16 mouse cellular contexts compared by ENCODE assay signal in the genomic region with DNA sequence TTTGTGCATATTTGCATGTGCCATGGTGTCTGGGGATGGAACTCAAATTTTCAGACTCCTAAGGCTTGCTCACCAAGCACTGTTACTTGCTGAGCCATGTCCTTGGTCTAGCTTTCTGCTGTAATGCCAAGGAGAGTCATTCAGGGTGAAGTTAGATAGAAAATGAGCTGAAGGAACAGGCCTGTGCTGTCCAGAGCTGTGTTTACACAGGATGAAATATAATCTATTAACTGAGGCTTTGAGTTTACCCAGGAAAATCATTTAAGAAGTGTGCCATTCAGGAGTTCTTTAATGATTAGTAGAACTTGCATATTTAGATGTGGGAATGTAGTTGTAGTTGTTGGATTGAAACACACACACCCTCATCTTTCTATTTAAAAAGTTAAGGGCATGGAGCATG.
"Had no signal": no experiment of that assay in that cellular context is flagged by ENCODE, and none has a peak within 500 bp of the region (broad histone marks: within the 10 kb centered on the region; RNA-seq: fewer than 3 reads in every experiment).

No protein-coding gene starts in this region.

- H3K9me3 ChIP-seq: midbrain, embryonic 10.5 days; midbrain, embryonic 12.5 days; neural tube, embryonic 13.5 days; neural tube, embryonic 15.5 days; stomach, embryonic 15.5 days had no signal

- DNase-seq: lung, adult 18-20 months; lung, embryonic 14.5 days; lung, postnatal 10 days; lung, postnatal 4 days; midbrain, embryonic 14.5 days; right cerebral cortex, postnatal 14 days; thymus, adult 2 months; thymus, postnatal 25 days; thymus, postnatal 4 days had no signal

- H3K9ac ChIP-seq: lung, embryonic 14.5 days; midbrain, embryonic 12.5 days; neural tube, embryonic 13.5 days; neural tube, embryonic 15.5 days; stomach, embryonic 15.5 days had no signal

- H3K4me2 ChIP-seq: lung, embryonic 14.5 days; midbrain, embryonic 12.5 days; neural tube, embryonic 13.5 days; neural tube, embryonic 15.5 days; stomach, embryonic 15.5 days had no signal

- ATAC-seq: midbrain, embryonic 16.5 days had no signal

- H3K27me3 ChIP-seq: midbrain, embryonic 12.5 days; neural tube, embryonic 13.5 days; neural tube, embryonic 15.5 days; stomach, embryonic 15.5 days had no signal

- H3K4me3 ChIP-seq: midbrain, embryonic 10.5 days; midbrain, embryonic 12.5 days; myocyte; neural tube, embryonic 13.5 days; neural tube, embryonic 15.5 days; stomach, embryonic 15.5 days had no signal

- H3K36me3 ChIP-seq: midbrain, embryonic 12.5 days; neural tube, embryonic 15.5 days; stomach, embryonic 15.5 days had no signal

- H3K27ac ChIP-seq: midbrain, embryonic 10.5 days; midbrain, embryonic 12.5 days; neural tube, embryonic 13.5 days; neural tube, embryonic 15.5 days; stomach, embryonic 15.5 days had no signal
